Mouse (Mus musculus) embryonic fibroblast, embryonic 13.5 days (primary cell): ENCODE data around the gene Kcng3. TPM values are rescaled to one million over a fixed set of nuclear protein-coding genes. Genes with fewer than 3 reads are reported as not detected.
A peak's percentile ranks its signal among the peaks of the same experiment; 100 is the strongest.

ENCODE experiments used
- H3K27ac ChIP-seq: 2 replicates; pipeline ENCODE4 v1.5.1; 2012; ENCODE audit warnings: low read length, control low read depth, inconsistent platforms; ENCODE audit not compliant: insufficient read depth
- H3K4me1 ChIP-seq: 2 replicates; pipeline ENCODE4 v1.6.1; 2011; ENCODE audit warnings: low read length; ENCODE audit not compliant: control insufficient read depth, insufficient read depth
- H3K4me3 ChIP-seq: 2 replicates; pipeline ENCODE4 v1.5.1; 2011; ENCODE audit warnings: mild to moderate bottlenecking, control low read depth, low read length; ENCODE audit not compliant: insufficient read depth
- CTCF ChIP-seq: IDR thresholded peaks from 2 replicates; pipeline ENCODE4 v1.5.1; 2011; ENCODE audit warnings: mild to moderate bottlenecking, control low read depth, low read length, moderate library complexity, borderline replicate concordance; ENCODE audit not compliant: insufficient read depth
- POLR2A ChIP-seq: IDR thresholded peaks from 2 replicates; pipeline ENCODE4 v1.6.1; 2011; ENCODE audit warnings: low read depth, mild to moderate bottlenecking, control low read depth, low read length, moderate library complexity
- polyA plus RNA-seq: library from polyadenylated mRNA; stranded (reverse); fragments of >200 nt; gene quantifications from 2 replicates; pipeline ENCODE4 v1.2.4, GENCODE M21; 2011; ENCODE audit warnings: low read depth; ENCODE audit not compliant: missing spikeins, insufficient read length

Kcng3 gene
- polyA plus RNA-seq, 1 experiment, result not detected

GRCm38 (mm10) chr17:83548501-83549233 is 83.0 kb downstream of the Kcng3 start:
- TF ChIP-seq POLR2A (no peak), CTCF (no peak)
- no peak overlapping the region for H3K27ac ChIP-seq
- peaks cover 5% of the 10 kb centered on the region; the same call in 1 of the 2 replicates for H3K4me1 ChIP-seq
- H3K4me3 ChIP-seq, result no peak overlapping the region

GRCm38 (mm10) chr17:83547145-83547544 is 84.5 kb downstream of the Kcng3 start:
- no peak overlapping the region for H3K27ac ChIP-seq
- H3K4me1 ChIP-seq, result peaks cover 5% of the 10 kb centered on the region; the same call in 1 of the 2 replicates
- no peak overlapping the region for H3K4me3 ChIP-seq
- no peak for TF ChIP-seq POLR2A
- no peak for TF ChIP-seq CTCF

GRCm38 (mm10) chr17:83545756-83546742 is 85.6 kb downstream of the Kcng3 start:
- H3K27ac ChIP-seq, result no peak overlapping the region
- peaks cover 8% of the 10 kb centered on the region; the same call in 1 of the 2 replicates for H3K4me1 ChIP-seq
- TF ChIP-seq CTCF, result no peak
- no peak for TF ChIP-seq POLR2A
- H3K4me3 ChIP-seq, result peak overlapping the region; percentile 14; the same call in 1 of the 2 replicates

GRCm38 (mm10) chr17:83545259-83545658 is 86.4 kb downstream of the Kcng3 start:
- Histone ChIP-seq H3K27ac (no peak overlapping the region), H3K4me3 (no peak overlapping the region), H3K4me1 (peaks cover 8% of the 10 kb centered on the region; the same call in 1 of the 2 replicates)
- TF ChIP-seq CTCF, result no peak
- no peak for TF ChIP-seq POLR2A

GRCm38 (mm10) chr17:83542424-83542823 is 89.3 kb downstream of the Kcng3 start:
- H3K4me3 ChIP-seq, result no peak overlapping the region
- H3K4me1 ChIP-seq, result peaks cover 8% of the 10 kb centered on the region; the same call in 1 of the 2 replicates
- H3K27ac ChIP-seq, result peak overlapping the region; percentile 28
- TF ChIP-seq POLR2A (no peak), CTCF (no peak)

- Histone ChIP-seq H3K4me1 (0 out of 2 replicates have a peak, but pooled peaks cover 3% of the 10 kb centered on the region), H3K27ac (no peak overlapping the region)
- TF ChIP-seq CTCF, result no peak
- no peak for TF ChIP-seq POLR2A
Measured at GRCm38 (mm10) chr17:83539262-83540037, 92.2 kb downstream of the Kcng3 start.

DNA sequence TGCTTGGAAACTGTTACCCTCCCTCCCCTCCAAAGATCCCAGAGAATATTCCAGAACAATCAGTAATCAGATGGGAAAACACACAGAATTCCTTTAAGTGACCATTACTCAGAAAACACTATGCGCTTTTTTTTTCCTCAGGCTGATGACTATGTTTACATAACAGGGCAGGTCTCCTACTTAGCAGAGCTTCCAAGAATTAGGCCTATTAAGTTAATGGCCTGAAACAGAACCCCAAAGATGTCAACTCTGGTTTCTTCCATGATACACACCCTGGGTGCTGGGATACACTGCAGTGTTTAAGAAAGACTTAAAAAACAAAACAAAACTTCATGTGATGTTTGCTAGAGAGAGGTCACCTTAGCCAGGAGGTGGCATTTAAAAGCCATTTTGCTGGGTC is 93.0 kb downstream of the Kcng3 start:
- Histone ChIP-seq H3K27ac (no peak overlapping the region), H3K4me3 (no peak overlapping the region), H3K4me1 (0 out of 2 replicates have a peak, but pooled peaks cover 3% of the 10 kb centered on the region)
- no peak for TF ChIP-seq POLR2A
- TF ChIP-seq CTCF, result no peak

More at GRCm38 (mm10) chr17:83539262-83540037, 92.2 kb downstream of the Kcng3 start:
- no peak overlapping the region for H3K4me3 ChIP-seq

DNA sequence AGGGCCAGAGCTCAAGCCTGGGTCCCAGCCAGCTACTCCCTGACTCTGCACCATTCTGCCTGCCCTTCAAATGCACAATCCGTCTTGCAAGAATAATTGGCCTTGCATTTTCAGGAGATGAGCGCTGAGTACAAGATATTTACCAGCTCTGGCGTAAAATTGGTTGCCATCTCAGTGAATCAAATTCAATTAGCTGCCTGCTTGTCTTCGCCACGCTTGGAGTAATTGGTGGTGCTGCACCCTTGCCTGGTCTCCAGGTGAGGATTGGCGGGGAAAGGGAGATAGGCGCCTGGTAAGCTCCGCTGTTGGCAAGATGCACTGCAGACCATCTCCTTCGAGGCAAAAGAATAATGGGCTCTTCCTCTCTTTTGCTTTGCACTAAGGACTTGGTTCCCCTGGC is 93.6 kb downstream of the Kcng3 start:
- no peak overlapping the region for H3K27ac ChIP-seq
- TF ChIP-seq CTCF, result no peak
- no peak for TF ChIP-seq POLR2A
- no peak overlapping the region for H3K4me3 ChIP-seq
- H3K4me1 ChIP-seq, result 0 out of 2 replicates have a peak, but pooled peaks cover 3% of the 10 kb centered on the region

Other genes with a start within 250 kb of the Kcng3 start
- 284 and 297 TPM in 2 replicates for gene Cox7a2l, start 114.6 kb downstream of the Kcng3 start, polyA plus RNA-seq
- gene Mta3, start 74.3 kb upstream of the Kcng3 start, polyA plus RNA-seq, result 41.2 and 42.7 TPM in 2 replicates
- gene Haao, start 216.1 kb upstream of the Kcng3 start, polyA plus RNA-seq, result not detected in 2 replicates